In genomic region chr11:30197564-30198090, GRCm38 (mm10) we compare ENCODE assay signal across 8 mouse cellular contexts.
DNase-seq lines count a peak whose midpoint lies in the region; ATAC-seq lines count a peak whose summit lies in the region.

No protein-coding gene starts in this region.

- H3K4me1 ChIP-seq in heart, embryonic 12.5 days (replicated peaks): peaks cover 43% of the 10 kb centered on the region

- peak overlapping the region; percentile 82 for H3K4me2 ChIP-seq in heart, embryonic 12.5 days

- no peaks in the 10 kb centered on the region for H3K9me3 ChIP-seq in heart, embryonic 12.5 days (replicated peaks)

- 2% methylated on average over 21 of the region's 21 CpGs for WGBS in heart, embryonic 12.5 days

- peak overlapping the region; percentile 72 for H3K9ac ChIP-seq in heart, embryonic 12.5 days

- no peaks in the 10 kb centered on the region for H3K27me3 ChIP-seq in heart, embryonic 12.5 days (replicated peaks)

- peak; percentile 6 for DNase-seq in 3134 (ENCODE audit: extremely low read depth, insufficient read length, low spot score)
- peak; percentile 72 for DNase-seq in embryo, embryonic 9.5 days (ENCODE audit: extremely low spot score)
- peak; percentile 83 to 90 for DNase-seq in kidney, postnatal 36 days
- peak; percentile 44 to 54 for DNase-seq in spleen, adult 18-20 months
- DNase-seq in layer of hippocampus, postnatal 14 days (ENCODE audit: low spot score in 2 of 2): no peak

- H3K4me3 ChIP-seq in heart, embryonic 12.5 days: peak overlapping the region; percentile 55

- H3K36me3 ChIP-seq in heart, embryonic 12.5 days: peaks cover 19% of the 10 kb centered on the region

- peak overlapping the region; percentile 88 for H3K27ac ChIP-seq in heart, embryonic 12.5 days (ENCODE audit: poor library complexity, severe bottlenecking)

- peak; percentile 3 for ATAC-seq in activated CD4-positive, CD25-positive, alpha-beta regulatory T cell, adult 4 months
- peak; percentile 77 for ATAC-seq in heart, embryonic 12.5 days (ENCODE audit: insufficient number of reproducible peaks, low FRiP score)
- ATAC-seq in megakaryocyte progenitor cell, adult 5-6 weeks (replicated peaks; ENCODE audit: poor library complexity): peak; percentile 49

Comparison
In these comparisons a context has a peak if more than half of its experiments do, and no peak if none do; other contexts are left out.
1. DNase-seq: peak in 3134 (single experiment), embryo, embryonic 9.5 days (single experiment), kidney, postnatal 36 days (2 of 2) and spleen, adult 18-20 months (2 of 2); none in layer of hippocampus, postnatal 14 days (0 of 2).
2. ATAC-seq: peak in every context shown above with its lines; median percentile 77 in heart, embryonic 12.5 days; 49 in megakaryocyte progenitor cell, adult 5-6 weeks; 3 in activated CD4-positive, CD25-positive, alpha-beta regulatory T cell, adult 4 months.